Comparison of ENCODE assay signal across 26 mouse cellular contexts in genomic region chr7:49678826-49679377, GRCm38 (mm10). TPM values are rescaled to one million over a fixed set of nuclear protein-coding genes. Genes with fewer than 3 reads are reported as not detected.
A peak's percentile ranks its signal among the peaks of the same experiment; 100 is the strongest.
DNase-seq lines count a peak whose midpoint lies in the region; ATAC-seq lines count a peak whose summit lies in the region.
"Had no signal": no experiment of that assay in that cellular context is flagged by ENCODE, and none has a peak within 500 bp of the region (broad histone marks: within the 10 kb centered on the region; RNA-seq: fewer than 3 reads in every experiment).

No protein-coding gene starts in this region.

- H3K9ac ChIP-seq in midbrain, embryonic 16.5 days (ENCODE audit: low read depth, low read length): no peak overlapping the region
- no peak overlapping the region for H3K9ac ChIP-seq in neural tube, embryonic 15.5 days (replicated peaks)
- H3K9ac ChIP-seq in embryonic facial prominence, embryonic 14.5 days (ENCODE audit: low read depth, low read length): no peak overlapping the region
- no peak overlapping the region for H3K9ac ChIP-seq in limb, embryonic 15.5 days
- H3K9ac ChIP-seq: embryonic facial prominence, embryonic 15.5 days; forebrain, embryonic 12.5 days; heart, embryonic 13.5 days; hindbrain, embryonic 12.5 days had no signal

- 0 out of 2 replicates have a peak overlapping the region, but pooled peaks have one; percentile 34 for H3K4me3 ChIP-seq in midbrain, embryonic 10.5 days
- no peak overlapping the region for H3K4me3 ChIP-seq in midbrain, embryonic 16.5 days (ENCODE audit: low read depth, low read length)
- H3K4me3 ChIP-seq in neural tube, embryonic 15.5 days (replicated peaks): no peak overlapping the region
- H3K4me3 ChIP-seq in embryonic facial prominence, embryonic 14.5 days (ENCODE audit: low read depth, low read length): no peak overlapping the region
- no peak overlapping the region for H3K4me3 ChIP-seq in limb, embryonic 15.5 days
- H3K4me3 ChIP-seq: embryonic facial prominence, embryonic 15.5 days; erythroblast, embryonic 14.5 days; forebrain, embryonic 12.5 days; gastrocnemius, adult 2 months; heart, embryonic 13.5 days; hindbrain, embryonic 12.5 days had no signal

- H3K27ac ChIP-seq in midbrain, embryonic 10.5 days (replicated peaks): peak overlapping the region; percentile 34
- no peak overlapping the region for H3K27ac ChIP-seq in midbrain, embryonic 16.5 days (ENCODE audit: low read length)
- H3K27ac ChIP-seq in neural tube, embryonic 15.5 days (replicated peaks): no peak overlapping the region
- H3K27ac ChIP-seq in embryonic facial prominence, embryonic 14.5 days (replicated peaks; ENCODE audit: low read depth, low read length): no peak overlapping the region
- no peak overlapping the region for H3K27ac ChIP-seq in limb, embryonic 15.5 days
- H3K27ac ChIP-seq: embryonic facial prominence, embryonic 15.5 days; forebrain, embryonic 12.5 days; gastrocnemius, adult 2 months; heart, embryonic 13.5 days; hindbrain, embryonic 12.5 days had no signal

- H3K4me2 ChIP-seq in midbrain, embryonic 16.5 days (ENCODE audit: low read length): no peak overlapping the region
- H3K4me2 ChIP-seq in neural tube, embryonic 15.5 days: no peak overlapping the region
- no peak overlapping the region for H3K4me2 ChIP-seq in embryonic facial prominence, embryonic 14.5 days (ENCODE audit: low read depth, low read length)
- H3K4me2 ChIP-seq in limb, embryonic 15.5 days: no peak overlapping the region
- H3K4me2 ChIP-seq: embryonic facial prominence, embryonic 15.5 days; forebrain, embryonic 12.5 days; heart, embryonic 13.5 days; hindbrain, embryonic 12.5 days had no signal

- peaks cover 66% of the 10 kb centered on the region for H3K4me1 ChIP-seq in midbrain, embryonic 10.5 days
- no peaks in the 10 kb centered on the region for H3K4me1 ChIP-seq in midbrain, embryonic 16.5 days (ENCODE audit: control insufficient read depth, insufficient read depth, low read length)
- H3K4me1 ChIP-seq in neural tube, embryonic 15.5 days: no peaks in the 10 kb centered on the region
- no peaks in the 10 kb centered on the region for H3K4me1 ChIP-seq in embryonic facial prominence, embryonic 14.5 days (ENCODE audit: control insufficient read depth, insufficient read depth, low read length)
- 0 out of 2 replicates have a peak, but pooled peaks cover 4% of the 10 kb centered on the region for H3K4me1 ChIP-seq in limb, embryonic 15.5 days
- H3K4me1 ChIP-seq: heart, embryonic 13.5 days had no signal

- no peak for ATAC-seq in midbrain, embryonic 16.5 days
- ATAC-seq in neural tube, embryonic 15.5 days (ENCODE audit: low FRiP score): no peak
- ATAC-seq in embryonic facial prominence, embryonic 14.5 days (ENCODE audit: low read depth): peak; percentile 82
- 0 out of 2 replicates have a peak, but pooled peaks have one; percentile 19 for ATAC-seq in limb, embryonic 15.5 days (ENCODE audit: insufficient number of reproducible peaks, low FRiP score, low TSS enrichment, low read depth)
- ATAC-seq: hindbrain, embryonic 16.5 days had no signal

- intact Hi-C loops in heart, postnatal 25 days (cut with DNase I): loop anchor here (10.0 kb wide), 1 partner anchor 46 kb away; no protein-coding TSS in a partner anchor

- WGBS in midbrain, embryonic 10.5 days: 8% methylated on average over 9 of the region's 9 CpGs
- WGBS in midbrain, embryonic 16.5 days: 10% methylated on average over 9 of the region's 9 CpGs
- 7% methylated on average over 9 of the region's 9 CpGs for WGBS in neural tube, embryonic 15.5 days
- WGBS in embryonic facial prominence, embryonic 14.5 days: 6% methylated on average over 9 of the region's 9 CpGs
- 8% methylated on average over 9 of the region's 9 CpGs for WGBS in limb, embryonic 15.5 days

- H3K9me3 ChIP-seq in midbrain, embryonic 10.5 days (replicated peaks): no peaks in the 10 kb centered on the region
- no peaks in the 10 kb centered on the region for H3K9me3 ChIP-seq in midbrain, embryonic 16.5 days (replicated peaks; ENCODE audit: control insufficient read depth, low read length, poor library complexity, severe bottlenecking)
- H3K9me3 ChIP-seq in neural tube, embryonic 15.5 days (replicated peaks): no peaks in the 10 kb centered on the region
- no peaks in the 10 kb centered on the region for H3K9me3 ChIP-seq in embryonic facial prominence, embryonic 14.5 days (ENCODE audit: control insufficient read depth, low read length)
- H3K9me3 ChIP-seq in limb, embryonic 15.5 days: no peaks in the 10 kb centered on the region
- H3K9me3 ChIP-seq: embryonic facial prominence, embryonic 15.5 days; forebrain, embryonic 12.5 days; heart, embryonic 13.5 days; hindbrain, embryonic 12.5 days had no signal

- DNase-seq in midbrain, embryonic 10.5 days (ENCODE audit: low spot score): no peak
- DNase-seq in neural tube, embryonic 10.5 days (ENCODE audit: extremely low spot score, low spot score): peak; percentile 34
- peak; percentile 76 for DNase-seq in embryonic facial prominence, embryonic 14.5 days (ENCODE audit: low spot score)
- no peak for DNase-seq in heart, postnatal 25 days (ENCODE audit: low spot score)
- DNase-seq in embryo, embryonic 10 days (ENCODE audit: low spot score): no peak
- DNase-seq: adrenal gland, adult 8-10 months; adrenal gland, postnatal 36 days; cerebellum, adult 11 months; cerebellum, adult 9-10 months; cerebellum, postnatal 25 days; gastrocnemius, adult 2 months; gastrocnemius, postnatal 25 days; heart, postnatal 4 days had no signal

- H3K27me3 ChIP-seq in midbrain, embryonic 10.5 days (ENCODE audit: low read depth, poor library complexity, severe bottlenecking): peaks cover 98% of the 10 kb centered on the region
- peaks cover 48% of the 10 kb centered on the region for H3K27me3 ChIP-seq in midbrain, embryonic 16.5 days (ENCODE audit: control insufficient read depth, insufficient read depth, low read depth, low read length)
- peaks cover 88% of the 10 kb centered on the region for H3K27me3 ChIP-seq in neural tube, embryonic 15.5 days (replicated peaks)
- H3K27me3 ChIP-seq in embryonic facial prominence, embryonic 14.5 days (replicated peaks; ENCODE audit: control insufficient read depth, insufficient read depth, low read length): peaks cover 59% of the 10 kb centered on the region
- peaks cover 66% of the 10 kb centered on the region for H3K27me3 ChIP-seq in limb, embryonic 15.5 days

- H3K36me3 ChIP-seq in midbrain, embryonic 10.5 days: no peaks in the 10 kb centered on the region
- H3K36me3 ChIP-seq in midbrain, embryonic 16.5 days (ENCODE audit: control insufficient read depth, insufficient read depth, low read length): no peaks in the 10 kb centered on the region
- no peaks in the 10 kb centered on the region for H3K36me3 ChIP-seq in neural tube, embryonic 15.5 days
- H3K36me3 ChIP-seq in embryonic facial prominence, embryonic 14.5 days (ENCODE audit: control insufficient read depth, insufficient read depth, low read length): no peaks in the 10 kb centered on the region
- no peaks in the 10 kb centered on the region for H3K36me3 ChIP-seq in limb, embryonic 15.5 days
- H3K36me3 ChIP-seq: embryonic facial prominence, embryonic 15.5 days; forebrain, embryonic 12.5 days; G1E; heart, embryonic 13.5 days; hindbrain, embryonic 12.5 days had no signal

RNA-seq across cellular contexts. Expression of gene Dbx1, which starts 42.3 kb away (rescaled TPM):
- 168 and 188 TPM in 2 replicates for polyA plus RNA-seq in midbrain, embryonic 10.5 days (2016; fragmentation: Nextera tagmentation; extraction: Ambion mirVana)
- 13.4 and 18.5 TPM in 2 replicates for polyA plus RNA-seq in midbrain, embryonic 16.5 days (2015; fragmentation: Nextera tagmentation; extraction: Ambion mirVana)
- 1.4 and 1.6 TPM in 2 replicates for polyA plus RNA-seq in neural tube, embryonic 15.5 days (2015; fragmentation: Nextera tagmentation; extraction: Ambion mirVana)
- polyA plus RNA-seq in embryonic facial prominence, embryonic 14.5 days (2014; fragmentation: Nextera tagmentation; extraction: Ambion mirVana): 5.7 and 7.7 TPM in 2 replicates
- 2.0 and 3.5 TPM in 2 replicates for polyA plus RNA-seq in limb, embryonic 15.5 days (2015; fragmentation: Nextera tagmentation; extraction: Ambion mirVana)
- total RNA-seq in heart, postnatal 25 days (2021): not detected
- total RNA-seq: adrenal gland, adult 8-10 months; adrenal gland, postnatal 36 days; gastrocnemius, adult 2 months; gastrocnemius, postnatal 25 days; granulocyte monocyte progenitor cell, adult 5-6 weeks; heart, postnatal 4 days had no signal
- polyA plus RNA-seq: cortical plate, adult 2 months; erythroblast, embryonic 14.5 days; G1E; heart, embryonic 13.5 days; heart, postnatal 0 days had no signal

Comparison
In these comparisons a context has a peak if more than half of its experiments do, and no peak if none do; other contexts are left out.
1. DNase-seq: peak in neural tube, embryonic 10.5 days (single experiment) and embryonic facial prominence, embryonic 14.5 days (single experiment); none in midbrain, embryonic 10.5 days (single experiment), heart, postnatal 25 days (single experiment) and embryo, embryonic 10 days (single experiment).
2. ATAC-seq: peak in embryonic facial prominence, embryonic 14.5 days (single experiment) and limb, embryonic 15.5 days (single experiment); none in midbrain, embryonic 16.5 days (single experiment) and neural tube, embryonic 15.5 days (single experiment).